Mouse (Mus musculus): ENCODE results near the gene Sept3. TPM values are rescaled to one million over a fixed set of nuclear protein-coding genes. Genes with fewer than 3 reads are reported as not detected.
A peak's percentile ranks its signal among the peaks of the same experiment; 100 is the strongest.

Gene Sept3
- polyA plus RNA-seq, 1 experiment from 2014 or later, result 18.7 TPM

GRCm38 (mm10) chr15:82271201-82271600 lies 3.5 kb upstream of the Sept3 start:
- Histone ChIP-seq H3K9ac (no peak overlapping the region), H3K27ac (replicated peaks) (no peak overlapping the region), H3K4me3 (replicated peaks) (no peak overlapping the region), H3K27me3 (peaks cover 38% of the 10 kb centered on the region), H3K36me3 (no peaks in the 10 kb centered on the region), H3K4me2 (replicated peaks) (no peak overlapping the region), H3K9me3 (replicated peaks) (no peaks in the 10 kb centered on the region), H3K4me1 (peaks cover 15% of the 10 kb centered on the region)
- peak; percentile 58 for ATAC-seq (ENCODE audit: insufficient number of reproducible peaks, low FRiP score, low TSS enrichment, low read depth)
- 7% methylated on average over 5 of the region's 5 CpGs for WGBS

- H3K36me3 ChIP-seq, result no peaks in the 10 kb centered on the region
- no peak for ATAC-seq (ENCODE audit: insufficient number of reproducible peaks, low FRiP score, low TSS enrichment, low read depth)
- 83% methylated on average over 6 of the region's 6 CpGs for WGBS
- H3K4me2 ChIP-seq (replicated peaks), result no peak overlapping the region
- peaks cover 38% of the 10 kb centered on the region for H3K27me3 ChIP-seq
- peaks cover 17% of the 10 kb centered on the region for H3K4me1 ChIP-seq
- no peak overlapping the region for H3K9ac ChIP-seq
- H3K27ac ChIP-seq (replicated peaks), result no peak overlapping the region
- H3K9me3 ChIP-seq (replicated peaks), result no peaks in the 10 kb centered on the region
- H3K4me3 ChIP-seq (replicated peaks), result no peak overlapping the region
Observed at GRCm38 (mm10) chr15:82272295-82272694, 2.4 kb upstream of the Sept3 start.

DNA sequence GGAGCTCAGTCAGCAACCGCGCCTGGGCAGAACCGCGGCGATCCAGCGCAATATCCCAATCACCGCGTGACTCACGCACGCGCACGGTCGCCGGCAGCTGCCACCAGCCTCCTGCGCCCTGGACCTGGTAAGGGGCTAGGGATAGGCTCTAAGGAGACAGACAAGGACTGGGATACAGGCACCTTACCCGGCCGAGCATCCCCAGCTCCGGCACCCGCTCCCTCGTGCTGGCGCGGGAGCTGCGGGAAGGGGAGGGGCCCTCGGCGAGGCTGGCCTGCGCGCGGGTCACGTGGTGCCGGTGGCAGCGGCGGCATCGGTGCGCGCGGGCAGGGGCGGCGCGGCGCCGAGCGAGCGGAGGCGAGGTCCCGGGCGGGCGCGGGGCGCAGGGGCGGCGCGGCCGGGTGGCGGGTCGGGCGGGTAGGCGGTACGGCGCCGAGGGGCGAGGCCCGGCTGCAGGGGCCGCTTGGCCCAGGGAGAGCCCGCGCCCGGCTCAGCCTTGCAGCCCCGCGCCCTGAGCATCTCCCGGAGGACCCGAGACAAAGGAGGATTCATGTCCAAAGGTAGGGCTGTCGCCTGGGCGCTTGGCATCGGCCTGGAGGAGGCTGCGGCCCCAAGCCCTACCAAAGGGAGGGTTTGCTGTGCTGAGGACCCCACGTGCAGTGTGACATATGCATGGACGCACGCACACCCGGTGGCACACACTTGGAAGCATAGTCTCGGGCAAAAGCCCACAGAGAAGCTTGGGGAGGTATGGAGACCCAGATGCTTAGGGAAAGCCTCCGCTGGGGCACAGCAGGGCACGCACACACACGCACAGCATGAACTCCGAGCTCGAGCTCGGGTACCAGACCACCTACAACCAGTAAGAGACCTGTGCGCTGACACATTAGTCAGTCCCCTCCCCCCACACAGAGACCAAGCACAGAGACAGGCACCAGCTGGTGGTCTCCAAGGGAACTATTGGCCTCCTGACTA lies 521 bp downstream of the Sept3 start:
- H3K27ac ChIP-seq (replicated peaks), result no peak overlapping the region
- peaks cover 38% of the 10 kb centered on the region for H3K27me3 ChIP-seq
- ATAC-seq (ENCODE audit: insufficient number of reproducible peaks, low FRiP score, low TSS enrichment, low read depth), result peak; percentile 41
- H3K9ac ChIP-seq, result peak overlapping the region; percentile 29
- H3K4me3 ChIP-seq (replicated peaks), result peak overlapping the region; percentile 60
- under 1% methylated on average over 78 of the region's 86 CpGs for WGBS
- 0 out of 2 replicates have a peak, but pooled peaks cover under 1% of the 10 kb centered on the region for H3K36me3 ChIP-seq
- H3K4me1 ChIP-seq, result peaks cover 17% of the 10 kb centered on the region
- H3K4me2 ChIP-seq (replicated peaks), result peak overlapping the region; percentile 98
- no peaks in the 10 kb centered on the region for H3K9me3 ChIP-seq (replicated peaks)

DNA sequence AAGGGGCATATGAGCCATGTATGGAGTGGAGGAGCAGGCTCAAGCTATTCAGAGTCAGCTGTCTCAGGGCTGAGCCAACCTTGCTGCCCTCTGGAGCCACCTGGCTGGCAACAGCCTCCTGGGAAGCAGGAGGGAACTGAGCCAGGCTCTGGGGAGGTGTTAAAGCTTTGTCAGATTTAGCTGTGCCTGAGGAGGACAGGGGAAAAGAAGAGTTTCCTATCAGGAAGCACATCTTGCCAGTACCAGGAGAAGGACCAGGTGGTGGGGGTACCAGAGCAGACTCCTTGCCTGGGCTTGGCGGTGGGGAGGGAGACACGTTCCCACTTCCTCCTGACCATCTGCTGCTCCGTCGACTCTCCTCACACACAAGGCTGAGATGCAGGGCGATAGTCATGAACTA lies 2.9 kb downstream of the Sept3 start:
- WGBS, result 83% methylated on average over 5 of the region's 5 CpGs
- Histone ChIP-seq H3K4me3 (replicated peaks) (no peak overlapping the region), H3K9me3 (replicated peaks) (no peaks in the 10 kb centered on the region), H3K36me3 (0 out of 2 replicates have a peak, but pooled peaks cover 3% of the 10 kb centered on the region), H3K27ac (replicated peaks) (no peak overlapping the region), H3K9ac (no peak overlapping the region), H3K4me2 (replicated peaks) (no peak overlapping the region), H3K4me1 (peaks cover 17% of the 10 kb centered on the region), H3K27me3 (peaks cover 26% of the 10 kb centered on the region)
- no peak for ATAC-seq (ENCODE audit: insufficient number of reproducible peaks, low FRiP score, low TSS enrichment, low read depth)

DNA sequence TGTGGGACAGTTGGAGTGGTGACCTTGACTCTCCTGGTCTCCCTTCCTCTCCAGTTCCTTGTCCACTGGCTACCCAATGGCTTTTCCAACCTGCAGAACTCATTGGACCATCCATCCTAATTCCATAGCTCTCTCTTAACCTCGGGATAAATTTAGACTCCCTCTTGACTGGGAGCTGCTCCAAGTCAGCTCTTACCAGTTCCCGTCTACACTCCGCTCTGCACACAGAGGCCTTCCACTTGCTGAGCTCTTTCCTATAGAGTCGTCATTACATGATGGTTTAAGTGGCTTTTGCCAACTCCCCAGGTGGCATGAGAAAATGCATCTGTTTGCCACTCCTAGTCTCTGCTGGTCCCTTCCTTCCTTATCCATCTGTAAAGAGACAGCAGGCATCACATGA lies 5.9 kb downstream of the Sept3 start:
- Histone ChIP-seq H3K9ac (no peak overlapping the region), H3K4me3 (replicated peaks) (no peak overlapping the region), H3K27ac (replicated peaks) (no peak overlapping the region), H3K9me3 (replicated peaks) (no peaks in the 10 kb centered on the region), H3K4me1 (peaks cover 8% of the 10 kb centered on the region), H3K36me3 (peaks cover 19% of the 10 kb centered on the region; the same call in 1 of the 2 replicates), H3K27me3 (no peaks in the 10 kb centered on the region; the same call in 1 of the 2 replicates), H3K4me2 (replicated peaks) (no peak overlapping the region)
- 73% methylated on average over 4 of the region's 4 CpGs for WGBS
- no peak for ATAC-seq (ENCODE audit: insufficient number of reproducible peaks, low FRiP score, low TSS enrichment, low read depth)

GRCm38 (mm10) chr15:82286157-82286556 lies 11.5 kb downstream of the Sept3 start:
- no peak for ATAC-seq (ENCODE audit: insufficient number of reproducible peaks, low FRiP score, low TSS enrichment, low read depth)
- Histone ChIP-seq H3K4me2 (replicated peaks) (no peak overlapping the region), H3K9me3 (replicated peaks) (no peaks in the 10 kb centered on the region), H3K27ac (replicated peaks) (no peak overlapping the region), H3K9ac (no peak overlapping the region), H3K4me3 (replicated peaks) (no peak overlapping the region), H3K27me3 (no peaks in the 10 kb centered on the region), H3K4me1 (no peaks in the 10 kb centered on the region), H3K36me3 (peaks cover 28% of the 10 kb centered on the region; the same call in 1 of the 2 replicates)
- WGBS, result 68% methylated on average over 12 of the region's 12 CpGs

GRCm38 (mm10) chr15:82290252-82290651 lies 15.6 kb downstream of the Sept3 start:
- Histone ChIP-seq H3K36me3 (peaks cover 15% of the 10 kb centered on the region; the same call in 1 of the 2 replicates), H3K9me3 (replicated peaks) (no peaks in the 10 kb centered on the region), H3K4me1 (peaks cover 11% of the 10 kb centered on the region), H3K4me3 (replicated peaks) (no peak overlapping the region), H3K27me3 (no peaks in the 10 kb centered on the region), H3K27ac (replicated peaks) (no peak overlapping the region), H3K9ac (no peak overlapping the region), H3K4me2 (replicated peaks) (no peak overlapping the region)
- ATAC-seq (ENCODE audit: insufficient number of reproducible peaks, low FRiP score, low TSS enrichment, low read depth), result no peak
- 85% methylated on average over 7 of the region's 7 CpGs for WGBS

DNA sequence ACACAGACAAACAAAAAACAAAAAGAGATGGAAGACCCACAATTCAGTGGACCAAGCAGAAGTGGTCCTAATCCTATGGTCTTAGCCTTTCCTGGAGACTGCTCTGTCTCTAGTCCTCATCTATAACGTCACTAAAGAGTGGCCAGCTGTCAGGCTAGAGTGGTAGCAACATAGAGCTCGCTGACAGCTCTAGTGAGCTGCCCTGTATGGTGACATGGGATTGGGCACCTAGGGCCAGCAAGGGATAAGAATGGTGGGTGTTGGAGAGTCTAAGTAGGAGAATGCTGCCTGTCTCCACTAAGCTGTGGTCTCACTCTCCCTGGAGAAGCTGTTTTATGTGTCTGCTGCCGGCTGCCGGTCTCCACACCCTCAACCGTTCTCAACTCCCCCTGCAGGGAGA lies 18.2 kb downstream of the Sept3 start:
- no peak overlapping the region for H3K4me3 ChIP-seq (replicated peaks)
- peaks cover 4% of the 10 kb centered on the region; the same call in 1 of the 2 replicates for H3K36me3 ChIP-seq
- 22% methylated on average over 5 of the region's 5 CpGs for WGBS
- H3K4me2 ChIP-seq (replicated peaks), result peak overlapping the region; percentile 26; the same call in 1 of the 2 replicates
- H3K4me1 ChIP-seq, result peaks cover 11% of the 10 kb centered on the region
- no peak overlapping the region for H3K27ac ChIP-seq (replicated peaks)
- H3K9ac ChIP-seq, result no peak overlapping the region
- peak; percentile 54; the same call in 1 of the 2 replicates for ATAC-seq (ENCODE audit: insufficient number of reproducible peaks, low FRiP score, low TSS enrichment, low read depth)
- no peaks in the 10 kb centered on the region for H3K27me3 ChIP-seq
- H3K9me3 ChIP-seq (replicated peaks), result no peaks in the 10 kb centered on the region

GRCm38 (mm10) chr15:82293271-82293711 lies 18.6 kb downstream of the Sept3 start:
- no peak overlapping the region for H3K27ac ChIP-seq (replicated peaks)
- peaks cover 4% of the 10 kb centered on the region; the same call in 1 of the 2 replicates for H3K36me3 ChIP-seq
- H3K27me3 ChIP-seq, result no peaks in the 10 kb centered on the region
- no peaks in the 10 kb centered on the region for H3K9me3 ChIP-seq (replicated peaks)
- no peak overlapping the region for H3K4me3 ChIP-seq (replicated peaks)
- WGBS, result 13% methylated on average over 7 of the region's 7 CpGs
- peak overlapping the region; percentile 26 for H3K4me2 ChIP-seq (replicated peaks)
- ATAC-seq (ENCODE audit: insufficient number of reproducible peaks, low FRiP score, low TSS enrichment, low read depth), result peak; percentile 51; the same call in 1 of the 2 replicates
- no peak overlapping the region for H3K9ac ChIP-seq
- peaks cover 11% of the 10 kb centered on the region for H3K4me1 ChIP-seq

- Histone ChIP-seq H3K27ac (replicated peaks) (no peak overlapping the region), H3K4me2 (replicated peaks) (no peak overlapping the region), H3K9me3 (replicated peaks) (no peaks in the 10 kb centered on the region), H3K4me3 (replicated peaks) (no peak overlapping the region), H3K4me1 (peaks cover 13% of the 10 kb centered on the region), H3K36me3 (peaks cover 1% of the 10 kb centered on the region; the same call in 1 of the 2 replicates), H3K9ac (no peak overlapping the region), H3K27me3 (no peaks in the 10 kb centered on the region)
- 46% methylated on average over 8 of the region's 8 CpGs for WGBS
- no peak for ATAC-seq (ENCODE audit: insufficient number of reproducible peaks, low FRiP score, low TSS enrichment, low read depth)
Observed at GRCm38 (mm10) chr15:82294059-82294458, 19.4 kb downstream of the Sept3 start.

- WGBS, result 61% methylated on average over 39 of the region's 39 CpGs
- no peak for ATAC-seq (ENCODE audit: insufficient number of reproducible peaks, low FRiP score, low TSS enrichment, low read depth)
- 0 out of 2 replicates have a peak, but pooled peaks cover 6% of the 10 kb centered on the region for H3K4me1 ChIP-seq
- no peaks in the 10 kb centered on the region for H3K27me3 ChIP-seq
- no peak within 1 kb of the TSS for H3K9ac ChIP-seq
- H3K4me2 ChIP-seq (replicated peaks), result peak within 1 kb of the TSS; percentile 17; the same call in 1 of the 2 replicates
- no peaks in the 10 kb centered on the region for H3K9me3 ChIP-seq (replicated peaks)
- no peaks in the 10 kb centered on the region for H3K36me3 ChIP-seq
- H3K27ac ChIP-seq (replicated peaks), result no peak within 1 kb of the TSS
- H3K4me3 ChIP-seq (replicated peaks), result no peak within 1 kb of the TSS
Observed at GRCm38 (mm10) chr15:82298764-82299561, 24.3 kb downstream of the Sept3 start, which contains the start of gene Wbp2nl. TSS of gene Wbp2nl (plus strand) at chr15:82298954.
